Mouse (Mus musculus): Measurements from ENCODE around the gene Chd3. TPM values are rescaled to one million over a fixed set of nuclear protein-coding genes. Genes with fewer than 3 reads are reported as not detected.
A peak's percentile ranks its signal among the peaks of the same experiment; 100 is the strongest.

The Chd3 gene
- total and polyA plus RNA-seq, 2 experiments from 2014 or later, result 74.7 to 381 TPM

DNA sequence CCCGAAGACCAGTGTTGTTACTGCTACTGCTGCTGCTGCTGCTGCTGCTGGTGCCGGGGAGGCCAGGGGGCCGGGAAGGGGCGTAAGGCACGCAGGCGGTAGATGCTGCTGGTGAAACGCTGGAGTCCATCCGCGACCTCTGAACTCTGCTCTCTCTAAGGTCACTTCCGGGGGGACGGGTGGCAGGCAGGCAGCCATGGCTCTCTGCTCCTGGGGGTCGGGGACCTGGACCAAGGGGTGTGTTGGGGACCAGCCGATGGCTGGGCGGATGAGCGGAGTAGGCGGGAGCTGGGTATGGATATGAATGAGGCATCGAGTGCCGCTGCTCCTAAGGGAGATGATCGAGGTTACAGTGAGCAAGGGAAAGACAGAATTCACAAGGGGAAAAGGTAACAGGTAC is 37.1 kb upstream of the Chd3 start:
- Histone ChIP-seq H3K9ac (no peak overlapping the region), H3K36me3 (ENCODE audit: insufficient read depth) (peaks cover 65% of the 10 kb centered on the region), H3K4me2 (ENCODE audit: low read depth) (no peak overlapping the region), H3K9me3 (ENCODE audit: low read length) (no peaks in the 10 kb centered on the region), H3K4me1 (ENCODE audit: insufficient read depth) (no peaks in the 10 kb centered on the region; the same call in 1 of the 2 replicates), H3K27me3 (ENCODE audit: insufficient read depth, low read length) (no peaks in the 10 kb centered on the region), H3K27ac (ENCODE audit: low read depth, low read length) (no peak overlapping the region), H3K4me3 (ENCODE audit: low read depth, low read length) (no peak overlapping the region)
- TF ChIP-seq CTCF (IDR thresholded peaks at IDR 0.05; ENCODE audit: low read depth), result no peak
- ATAC-seq (no peak), DNase-seq (no peak)
- WGBS, result 91% methylated on average over 19 of the region's 19 CpGs

DNA sequence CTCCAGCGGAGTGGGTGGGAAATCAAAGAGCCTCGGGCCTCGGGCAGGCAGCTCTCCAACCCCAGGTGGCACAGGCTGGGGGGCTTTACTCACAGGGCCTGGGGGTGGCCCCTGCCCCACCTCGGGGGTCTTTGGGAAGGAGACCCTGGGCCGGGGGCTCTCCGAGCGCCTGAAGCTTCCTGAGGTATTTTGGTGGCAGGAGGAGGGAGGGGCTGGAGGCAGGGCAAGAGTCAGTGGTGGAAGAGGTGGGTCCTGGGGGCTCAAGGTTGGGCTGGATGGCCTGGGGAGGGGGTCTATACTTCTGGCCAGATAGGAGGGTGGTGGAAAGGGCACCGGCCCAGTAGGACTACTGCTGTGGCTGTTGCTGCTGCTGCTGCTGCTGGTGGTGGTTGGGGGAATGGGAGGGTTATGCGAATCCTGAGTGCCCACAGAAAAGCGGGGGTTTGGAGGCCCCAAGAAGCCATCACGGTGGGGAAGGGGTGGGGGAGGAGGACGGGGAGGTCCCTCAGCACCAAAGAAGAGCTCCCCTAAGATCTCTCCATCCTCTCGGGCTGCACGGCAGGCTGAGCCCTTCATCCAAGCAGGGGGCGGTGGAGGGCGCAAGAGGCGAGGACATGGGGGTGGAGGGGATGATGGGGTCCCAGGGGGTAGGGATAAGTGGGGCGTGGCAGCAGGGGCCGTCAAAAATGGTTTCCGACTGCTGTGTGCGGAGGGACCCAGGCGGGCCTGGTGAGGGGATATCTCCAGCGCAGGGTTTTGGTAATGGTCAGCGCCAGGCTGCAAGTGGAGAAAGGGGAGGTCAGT is 36.4 kb upstream of the Chd3 start:
- no peaks in the 10 kb centered on the region for H3K9me3 ChIP-seq (ENCODE audit: low read length)
- no peak overlapping the region for H3K4me3 ChIP-seq (ENCODE audit: low read depth, low read length)
- ATAC-seq (no peak), DNase-seq (no peak)
- peaks cover 72% of the 10 kb centered on the region for H3K36me3 ChIP-seq (ENCODE audit: insufficient read depth)
- no peak overlapping the region for H3K9ac ChIP-seq
- H3K4me2 ChIP-seq (ENCODE audit: low read depth), result no peak overlapping the region
- H3K27me3 ChIP-seq (ENCODE audit: insufficient read depth, low read length), result no peaks in the 10 kb centered on the region
- no peak for TF ChIP-seq CTCF (IDR thresholded peaks at IDR 0.05; ENCODE audit: low read depth)
- H3K27ac ChIP-seq (ENCODE audit: low read depth, low read length), result no peak overlapping the region
- WGBS, result 91% methylated on average over 24 of the region's 24 CpGs
- H3K4me1 ChIP-seq (ENCODE audit: insufficient read depth), result no peaks in the 10 kb centered on the region; the same call in 1 of the 2 replicates

DNA sequence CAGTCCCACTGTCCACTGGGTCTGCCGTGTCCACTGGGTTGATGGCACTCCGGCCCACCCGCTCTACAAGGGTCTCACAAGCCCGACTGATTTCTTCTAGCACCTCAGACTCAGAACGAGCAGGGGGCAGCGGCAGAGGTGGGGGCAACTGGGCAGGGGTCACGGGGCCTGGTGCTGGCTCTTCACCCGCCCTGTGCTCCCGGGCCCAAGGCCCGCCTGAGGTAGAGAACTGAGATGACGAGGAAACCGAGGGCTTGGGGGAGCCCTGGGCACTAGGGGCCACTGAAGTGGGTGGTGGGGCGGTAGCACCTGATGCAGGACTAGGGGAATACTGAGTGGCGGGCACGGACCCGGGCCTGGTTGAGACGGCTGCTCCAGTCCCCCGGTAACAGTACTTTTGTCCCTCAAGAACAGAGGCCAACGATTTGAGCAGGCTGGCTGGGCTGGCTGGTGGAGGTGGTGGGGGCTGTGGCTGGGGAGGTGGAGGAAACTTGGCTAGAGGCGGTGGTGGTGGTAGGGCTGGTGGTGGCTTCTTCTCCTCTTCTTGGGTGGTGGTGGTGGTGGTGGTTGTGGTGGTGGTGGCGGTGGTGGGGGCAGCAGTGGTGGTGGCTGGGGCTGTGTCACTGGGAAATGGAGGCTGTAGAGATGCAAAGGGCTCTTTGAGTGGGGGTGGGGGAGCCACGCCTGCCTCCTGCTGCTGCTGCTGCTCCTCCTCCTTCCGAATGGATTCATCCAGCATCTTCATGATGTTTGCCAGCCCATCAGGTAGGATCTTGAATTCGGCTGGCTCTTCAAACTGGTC is 35.6 kb upstream of the Chd3 start:
- 91% methylated on average over 24 of the region's 24 CpGs for WGBS
- no peak overlapping the region for H3K9ac ChIP-seq
- no peak for TF ChIP-seq CTCF (IDR thresholded peaks at IDR 0.05; ENCODE audit: low read depth)

GRCm38 (mm10) chr11:69403691-69404594 is 34.7 kb upstream of the Chd3 start:
- H3K4me1 ChIP-seq (ENCODE audit: insufficient read depth), result no peaks in the 10 kb centered on the region; the same call in 1 of the 2 replicates
- H3K27me3 ChIP-seq (ENCODE audit: insufficient read depth, low read length), result no peaks in the 10 kb centered on the region
- no peak overlapping the region for H3K27ac ChIP-seq (ENCODE audit: low read depth, low read length)
- H3K4me2 ChIP-seq (ENCODE audit: low read depth), result no peak overlapping the region
- TF ChIP-seq CTCF (IDR thresholded peaks at IDR 0.05; ENCODE audit: low read depth), result no peak
- peaks cover 86% of the 10 kb centered on the region for H3K36me3 ChIP-seq (ENCODE audit: insufficient read depth)
- no peak for DNase-seq
- H3K9ac ChIP-seq, result no peak overlapping the region
- WGBS, result 91% methylated on average over 34 of the region's 38 CpGs
- ATAC-seq, result no peak
- no peak overlapping the region for H3K4me3 ChIP-seq (ENCODE audit: low read depth, low read length)
- H3K9me3 ChIP-seq (ENCODE audit: low read length), result no peaks in the 10 kb centered on the region

More for the DNA sequence above, 35.6 kb upstream of the Chd3 start:
- DNase-seq (no peak), ATAC-seq (no peak)
- Histone ChIP-seq H3K36me3 (ENCODE audit: insufficient read depth) (peaks cover 80% of the 10 kb centered on the region), H3K27ac (ENCODE audit: low read depth, low read length) (no peak overlapping the region), H3K9me3 (ENCODE audit: low read length) (no peaks in the 10 kb centered on the region), H3K4me1 (ENCODE audit: insufficient read depth) (no peaks in the 10 kb centered on the region; the same call in 1 of the 2 replicates), H3K4me3 (ENCODE audit: low read depth, low read length) (no peak overlapping the region), H3K4me2 (ENCODE audit: low read depth) (no peak overlapping the region), H3K27me3 (ENCODE audit: insufficient read depth, low read length) (no peaks in the 10 kb centered on the region)

DNA sequence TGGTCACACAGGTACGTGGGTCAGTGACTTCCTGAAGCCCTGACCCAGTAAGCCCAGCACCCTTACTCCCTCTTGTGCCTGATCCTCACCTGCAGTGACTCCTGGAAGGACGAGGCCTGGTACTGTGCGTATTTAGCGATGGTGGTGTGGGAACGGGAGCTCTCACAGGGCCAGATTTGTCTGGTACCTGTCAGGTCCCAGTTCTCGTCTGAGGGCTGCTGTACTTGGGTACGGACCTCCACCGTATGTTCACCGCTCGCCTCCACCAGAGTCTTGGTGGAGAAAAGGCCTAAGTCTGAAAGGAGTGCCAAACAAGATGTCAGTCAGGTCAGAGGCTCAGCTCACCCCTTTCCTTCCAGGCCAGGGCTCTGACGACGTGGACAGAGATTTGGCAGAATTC is 32.8 kb upstream of the Chd3 start:
- 87% methylated on average over 12 of the region's 12 CpGs for WGBS
- peaks cover 76% of the 10 kb centered on the region for H3K36me3 ChIP-seq (ENCODE audit: insufficient read depth)
- no peak overlapping the region for H3K9ac ChIP-seq
- no peaks in the 10 kb centered on the region for H3K9me3 ChIP-seq (ENCODE audit: low read length)
- no peak overlapping the region for H3K27ac ChIP-seq (ENCODE audit: low read depth, low read length)
- H3K4me1 ChIP-seq (ENCODE audit: insufficient read depth), result no peaks in the 10 kb centered on the region
- no peak for TF ChIP-seq CTCF (IDR thresholded peaks at IDR 0.05; ENCODE audit: low read depth)
- H3K4me2 ChIP-seq (ENCODE audit: low read depth), result no peak overlapping the region
- ATAC-seq (no peak), DNase-seq (no peak)
- H3K4me3 ChIP-seq (ENCODE audit: low read depth, low read length), result no peak overlapping the region
- no peaks in the 10 kb centered on the region for H3K27me3 ChIP-seq (ENCODE audit: insufficient read depth, low read length)

DNA sequence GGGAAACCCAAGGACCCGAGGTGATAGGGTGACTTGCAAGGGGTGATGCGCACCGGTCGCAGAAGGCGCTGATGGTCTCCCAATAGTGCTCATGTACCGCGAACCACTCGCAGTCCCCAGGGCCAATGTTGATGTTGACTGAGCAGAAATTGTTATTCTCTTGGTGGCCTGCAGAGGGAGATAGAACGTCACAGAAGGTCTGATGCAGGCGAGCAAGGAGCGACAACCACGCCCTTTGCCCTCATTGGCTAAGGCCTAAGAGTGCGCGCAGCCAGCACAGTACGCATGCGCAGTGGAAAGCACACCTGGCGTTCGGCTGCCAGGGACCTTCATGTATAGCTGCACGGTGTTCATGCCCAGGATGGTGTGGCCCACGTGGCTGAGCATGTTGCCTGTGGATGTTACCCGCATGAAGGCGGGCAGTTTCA is 32.0 kb upstream of the Chd3 start:
- ATAC-seq (peak; percentile 83), DNase-seq (peak; percentile 95)
- no peak overlapping the region for H3K9ac ChIP-seq
- peaks cover 69% of the 10 kb centered on the region for H3K36me3 ChIP-seq (ENCODE audit: insufficient read depth)
- peak overlapping the region; percentile 5; the same call in 1 of the 2 replicates for H3K27ac ChIP-seq (ENCODE audit: low read depth, low read length)
- TF ChIP-seq CTCF (IDR thresholded peaks at IDR 0.05; ENCODE audit: low read depth), result peak; percentile 96
- 19% methylated on average over 22 of the region's 22 CpGs for WGBS
- no peaks in the 10 kb centered on the region for H3K9me3 ChIP-seq (ENCODE audit: low read length)
- H3K4me2 ChIP-seq (ENCODE audit: low read depth), result no peak overlapping the region
- H3K4me1 ChIP-seq (ENCODE audit: insufficient read depth), result 0 out of 2 replicates have a peak, but pooled peaks cover 6% of the 10 kb centered on the region
- no peak overlapping the region for H3K4me3 ChIP-seq (ENCODE audit: low read depth, low read length)
- H3K27me3 ChIP-seq (ENCODE audit: insufficient read depth, low read length), result no peaks in the 10 kb centered on the region
